Mouse (Mus musculus): Measurements from ENCODE around the gene Agmat.
A peak's percentile ranks its signal among the peaks of the same experiment; 100 is the strongest.

Agmat gene

DNA sequence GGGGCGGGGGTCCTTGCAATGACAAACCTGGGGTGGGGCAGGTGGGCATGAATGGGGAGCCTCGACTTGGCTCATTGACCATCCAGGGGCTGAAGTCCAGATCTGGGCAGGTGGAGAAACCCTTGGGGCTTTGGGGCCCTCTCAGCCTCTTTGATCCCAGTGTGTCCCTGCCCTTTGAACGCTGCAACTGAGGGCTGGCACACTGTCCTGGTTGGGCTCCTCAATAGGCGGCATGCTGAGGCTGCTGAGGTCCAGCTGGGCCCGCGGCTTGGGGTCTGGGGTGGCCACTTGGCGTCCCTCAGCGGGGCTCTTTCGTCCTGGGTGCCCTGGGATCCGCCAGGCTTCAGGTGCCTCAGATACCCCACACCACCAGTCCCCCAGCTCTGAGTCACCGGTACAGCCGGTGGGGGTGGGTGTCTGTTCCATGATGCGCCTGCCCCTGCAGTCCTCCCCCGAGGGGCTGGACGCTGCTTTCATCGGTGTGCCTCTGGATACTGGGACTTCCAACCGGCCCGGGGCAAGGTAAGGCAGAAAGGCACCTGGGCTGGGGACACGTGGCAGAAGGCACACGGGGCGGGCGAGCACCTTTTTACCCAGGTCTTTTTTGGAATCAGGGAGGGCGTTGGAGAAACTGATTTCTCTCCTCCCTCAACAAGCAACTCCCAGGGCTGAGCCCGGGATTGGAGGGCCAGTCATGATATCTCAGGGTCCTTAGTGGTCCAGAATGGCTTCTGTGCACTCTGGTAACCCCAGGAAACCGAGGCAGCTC is at the start of gene Agmat:
Gene Agmat, plus strand, starts transcription at position 95 of the 769 bp plus-strand sequence.
- no peak for DNase-seq (ENCODE audit: low read depth, low spot score)

DNA sequence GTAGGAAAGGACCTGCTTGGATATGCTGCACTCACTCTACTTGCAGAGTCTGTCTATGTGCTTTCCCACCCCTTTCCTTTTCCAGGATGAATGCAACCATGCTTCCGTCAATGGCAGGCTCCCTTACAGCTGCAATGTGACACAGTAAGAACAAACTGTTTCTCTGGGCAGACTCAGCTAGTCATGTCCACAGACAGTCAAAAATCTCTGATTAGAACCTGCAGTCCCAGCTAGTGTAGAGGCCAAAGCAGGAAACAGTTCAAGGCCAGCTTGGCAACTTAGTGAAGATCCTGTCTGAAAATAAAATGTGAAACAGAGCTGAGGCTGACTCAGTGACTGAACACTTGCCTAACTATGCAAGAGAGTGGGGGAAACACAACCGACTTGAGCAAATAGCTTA is 41.8 kb upstream of the Agmat start:
- no peak for DNase-seq (ENCODE audit: low read depth, low spot score)

DNA sequence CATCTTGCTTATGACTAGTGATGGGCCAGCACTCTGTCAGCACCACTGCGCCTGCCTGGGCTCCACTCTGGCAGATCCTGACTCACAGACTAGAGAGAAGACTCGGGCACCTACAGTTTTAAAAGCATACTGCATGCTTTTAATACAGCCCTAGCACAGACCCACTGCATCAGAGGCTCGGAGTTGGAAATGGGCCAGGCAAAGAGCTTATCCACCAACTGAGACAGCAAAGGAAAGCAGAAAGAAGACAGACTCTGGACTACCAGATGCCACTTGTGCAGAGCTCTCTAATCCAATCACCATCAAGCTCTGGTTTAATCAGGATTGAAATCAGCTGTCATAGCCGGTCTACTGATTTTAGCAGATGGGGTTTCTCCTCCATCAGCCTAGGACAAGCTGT is 41.1 kb upstream of the Agmat start:
- DNase-seq (ENCODE audit: low read depth, low spot score), result peak; percentile 88

DNA sequence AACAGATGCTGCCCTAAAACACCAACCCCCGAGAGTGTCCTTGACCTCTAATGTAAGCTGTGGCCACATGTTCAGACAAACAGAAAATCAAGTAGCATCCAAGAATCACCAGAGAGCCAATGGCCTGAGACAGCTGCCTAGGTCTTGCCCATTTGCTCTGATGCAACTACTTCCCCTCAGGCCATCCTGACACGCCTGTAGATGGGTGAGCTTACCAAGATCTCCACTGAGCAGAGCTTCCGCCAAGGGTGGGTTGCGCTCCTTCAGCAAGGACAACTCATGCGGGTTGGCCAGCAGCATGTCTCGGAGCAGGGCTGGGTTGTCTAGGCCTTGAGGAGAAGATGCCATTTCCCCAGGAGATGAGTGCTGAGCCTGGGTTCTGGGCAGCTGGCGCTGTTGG is 38.5 kb upstream of the Agmat start:
- no peak for DNase-seq (ENCODE audit: low read depth, low spot score)

DNA sequence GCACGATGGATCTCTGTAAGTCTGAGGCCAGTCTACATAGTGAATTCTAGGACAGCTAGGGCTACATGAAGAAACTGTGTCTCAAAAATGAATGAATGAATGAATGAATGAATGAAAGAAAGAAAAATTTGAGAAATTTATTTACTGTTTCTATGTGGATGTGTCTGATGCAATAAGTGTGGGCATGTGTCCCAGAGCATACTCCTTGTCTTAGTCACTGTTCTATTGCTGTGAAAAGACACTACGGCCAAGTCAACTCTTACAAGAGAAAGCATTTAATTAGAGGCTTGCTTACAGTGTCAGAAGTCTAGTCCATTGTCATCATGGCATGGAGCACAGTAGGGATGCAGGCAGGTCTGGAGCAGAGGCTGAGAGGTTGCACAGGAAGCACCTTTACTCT is 37.5 kb upstream of the Agmat start:
- DNase-seq (ENCODE audit: low read depth, low spot score), result no peak

DNA sequence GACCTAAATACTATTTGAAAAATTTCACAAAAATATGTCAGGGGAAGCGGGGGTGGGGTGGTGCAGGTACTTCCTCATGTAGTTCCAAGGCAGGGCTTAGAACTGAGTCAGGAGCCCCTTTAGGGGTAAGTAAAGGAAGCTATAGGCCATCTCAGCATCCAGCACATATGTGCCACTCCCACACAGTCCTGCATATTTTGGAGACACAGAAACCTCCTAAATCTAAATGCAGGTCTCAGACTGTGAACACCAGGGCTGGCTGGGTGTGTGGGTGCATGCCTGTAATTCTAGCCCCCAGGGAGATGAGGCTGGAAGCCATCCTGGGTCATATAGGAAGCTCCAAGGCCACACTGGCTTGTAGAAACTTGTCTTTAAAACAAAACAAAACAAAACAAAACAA is 35.2 kb upstream of the Agmat start:
- no peak for DNase-seq (ENCODE audit: low read depth, low spot score)

DNA sequence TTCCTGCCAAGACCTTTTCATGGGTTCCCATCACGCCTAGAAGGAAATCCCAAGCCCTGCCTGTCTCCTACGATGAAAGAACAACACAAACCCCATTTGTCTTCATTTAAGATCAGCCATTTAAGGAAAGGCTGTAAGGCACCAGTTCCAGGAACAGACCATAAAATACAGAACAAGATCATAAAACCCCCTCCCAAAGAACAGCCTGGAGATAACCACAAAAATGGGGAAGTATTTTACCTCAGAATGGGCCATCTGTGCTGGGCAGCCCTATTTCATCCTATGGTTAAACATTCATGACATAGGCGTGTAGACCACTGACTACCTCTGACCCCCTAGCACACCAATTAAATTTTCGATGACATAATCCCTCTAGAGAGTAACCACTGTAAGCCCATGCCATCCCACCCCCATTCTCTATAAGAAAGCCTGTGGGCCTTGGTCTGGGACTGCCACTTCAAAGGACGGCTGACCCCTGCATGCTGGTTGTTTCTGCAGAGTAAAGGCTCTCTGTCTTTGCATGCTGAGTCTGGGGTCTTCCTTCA is 32.8 kb upstream of the Agmat start:
- DNase-seq (ENCODE audit: low read depth, low spot score), result no peak

DNA sequence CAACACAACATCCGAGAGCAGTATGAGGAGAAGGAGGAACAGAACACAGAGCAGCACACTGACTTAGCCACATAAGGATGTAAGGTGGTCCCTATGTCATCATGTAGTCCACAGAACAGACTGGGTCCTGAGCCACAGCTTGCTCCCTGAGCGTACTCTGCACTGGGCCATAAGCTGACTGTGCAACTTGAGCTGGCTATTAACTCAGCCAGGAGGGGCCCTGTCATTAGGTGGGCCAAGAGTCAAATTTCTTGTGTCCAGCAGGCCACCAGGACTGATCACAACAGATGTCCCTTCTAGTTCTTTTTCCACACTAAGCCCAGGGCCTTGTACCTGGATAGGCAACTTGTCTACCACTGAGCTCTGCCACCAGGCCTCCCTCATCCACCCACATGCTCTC is 31.4 kb upstream of the Agmat start:
- DNase-seq (ENCODE audit: low read depth, low spot score), result no peak

DNA sequence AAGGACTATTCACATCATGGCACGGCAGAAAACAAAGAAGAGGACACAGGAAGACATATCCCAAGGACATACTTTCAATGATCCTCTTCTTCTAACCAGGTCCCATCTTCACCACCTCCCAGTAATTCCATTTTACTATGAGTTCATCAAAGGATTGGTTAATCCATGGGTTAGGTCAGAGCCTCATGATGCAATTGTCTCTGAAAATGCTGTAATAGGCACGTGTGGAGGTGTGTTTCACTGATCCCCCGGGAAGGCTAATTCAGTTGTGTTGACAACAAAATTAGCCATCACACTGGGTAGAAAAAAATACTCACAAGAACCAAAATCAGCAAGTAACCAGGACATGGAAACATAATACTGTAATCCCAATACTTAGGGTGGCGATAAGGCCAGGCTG is 28.8 kb upstream of the Agmat start:
- no peak for DNase-seq (ENCODE audit: low read depth, low spot score)

DNA sequence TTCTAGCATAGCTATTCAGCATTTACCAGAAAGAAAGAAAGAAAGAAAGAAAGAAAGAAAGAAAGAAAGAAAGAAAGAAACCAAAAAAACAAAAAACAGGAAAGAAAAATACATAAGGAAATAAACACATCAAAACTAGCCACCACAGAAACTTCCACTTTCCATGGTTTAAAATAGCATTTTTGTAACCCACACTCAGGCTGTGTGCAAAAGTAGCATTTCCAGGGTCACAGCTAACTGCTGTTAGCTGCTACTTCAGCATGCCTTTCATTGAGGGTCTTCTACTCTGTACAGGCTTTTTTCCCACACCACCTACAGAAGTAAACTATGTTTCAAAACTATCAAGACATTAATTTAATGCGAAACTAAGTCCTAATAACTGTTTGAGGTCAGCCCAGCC is 27.2 kb upstream of the Agmat start:
- DNase-seq (ENCODE audit: low read depth, low spot score), result no peak

DNA sequence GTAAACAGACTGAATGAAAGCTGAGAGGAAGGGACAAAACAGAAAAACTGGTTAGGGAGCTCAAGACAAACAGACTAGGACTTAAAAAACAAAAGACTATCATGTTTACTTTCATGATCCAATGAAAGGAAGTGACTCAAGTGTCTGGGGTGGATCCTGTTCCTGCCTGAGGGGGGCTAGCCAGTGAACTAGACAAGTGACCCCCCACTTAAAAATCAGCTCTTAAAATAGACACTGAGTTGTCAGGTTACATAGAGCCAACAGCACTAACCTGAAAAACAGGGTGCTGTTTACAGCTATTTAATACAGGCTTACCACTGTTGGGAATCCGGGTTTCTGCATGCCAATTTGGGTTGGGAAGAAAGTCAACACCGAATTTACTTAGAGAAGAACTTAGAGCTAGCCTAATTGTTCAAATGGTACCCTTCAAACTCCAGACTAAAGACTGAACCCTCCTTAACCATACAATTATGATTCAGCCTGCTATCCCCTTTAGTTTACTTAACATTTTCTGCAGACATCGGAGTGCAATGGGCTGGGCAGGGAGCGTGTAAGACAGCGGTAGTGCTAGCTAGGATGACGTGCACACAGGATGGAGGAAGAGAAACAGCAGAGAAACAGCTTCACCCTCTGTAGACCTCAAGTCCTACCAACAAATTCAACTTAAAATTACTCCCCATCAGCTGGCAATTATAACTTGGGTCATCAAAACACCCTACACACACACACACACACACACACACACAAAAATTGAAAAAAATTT is 25.5 kb upstream of the Agmat start:
- DNase-seq (ENCODE audit: low read depth, low spot score), result no peak

DNA sequence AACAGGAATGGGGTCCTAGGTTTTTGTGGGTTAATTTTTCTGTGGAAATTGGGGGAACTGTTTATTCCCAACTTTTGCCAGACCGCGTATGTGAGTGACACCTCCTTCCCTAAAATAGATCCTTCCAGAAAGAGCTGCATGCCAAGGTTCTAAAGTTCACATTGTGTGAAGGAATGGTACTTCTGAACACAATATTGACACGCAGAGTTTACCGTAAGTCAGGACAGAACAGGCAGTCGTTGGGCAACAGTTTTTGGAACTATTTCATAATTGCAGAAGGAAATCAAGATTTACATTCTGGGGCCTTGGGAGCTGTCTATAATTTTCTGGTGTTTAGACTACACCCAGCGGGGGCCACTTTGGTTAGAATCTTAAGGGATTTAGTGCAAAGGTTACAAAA is 24.5 kb upstream of the Agmat start:
- DNase-seq (ENCODE audit: low read depth, low spot score), result no peak

DNA sequence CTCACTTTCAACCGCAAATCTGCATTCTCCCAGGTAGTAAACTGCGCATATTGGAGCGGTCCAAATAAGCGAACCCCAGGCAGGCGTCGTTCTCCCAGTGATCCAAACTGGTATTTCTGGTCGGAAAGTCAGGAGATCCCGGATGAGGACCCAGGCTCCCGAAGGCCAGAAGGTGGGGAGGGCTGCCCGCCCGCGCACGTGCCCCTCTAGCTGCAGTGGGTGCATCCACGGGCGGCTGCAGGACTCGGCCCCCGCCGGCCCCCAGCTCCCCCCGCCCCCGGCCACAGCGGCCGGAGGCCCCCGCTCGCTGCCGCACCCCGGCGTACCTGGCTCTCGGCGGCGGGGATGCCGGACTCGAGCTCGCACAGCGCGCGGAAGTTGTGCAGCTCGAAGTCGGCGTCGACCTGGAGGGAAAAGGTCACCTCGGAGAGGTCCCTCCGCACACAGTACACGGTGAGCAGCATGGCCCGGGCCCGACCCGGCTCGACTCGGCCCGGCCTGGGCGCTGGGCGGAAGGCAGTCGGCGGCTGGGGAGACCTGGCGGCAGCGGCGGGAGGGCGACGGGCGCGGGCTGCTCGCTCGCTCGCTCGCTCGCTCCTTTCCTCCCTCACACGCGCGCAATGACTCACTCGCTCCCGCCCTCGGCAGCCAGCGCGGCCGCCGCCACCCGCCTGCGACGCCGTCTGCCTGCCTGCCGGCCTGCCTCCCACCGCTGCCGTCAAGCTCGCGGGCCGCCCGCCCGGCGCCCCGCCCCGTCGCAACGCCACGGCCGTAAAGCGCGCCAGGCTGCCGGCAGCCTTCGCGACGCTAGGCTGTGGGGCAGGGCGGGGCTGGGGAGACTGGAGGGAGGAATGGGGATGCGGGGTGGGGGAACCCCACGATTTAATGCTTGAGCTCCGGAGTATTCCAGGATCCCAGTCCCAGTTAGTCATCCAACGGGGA is 23.5 kb upstream of the Agmat start, which contains the start of gene Ddi2:
Gene Ddi2, minus strand, starts transcription at position 689 of the 942 bp plus-strand sequence.
- DNase-seq (ENCODE audit: low read depth, low spot score), result peak; percentile 82

DNA sequence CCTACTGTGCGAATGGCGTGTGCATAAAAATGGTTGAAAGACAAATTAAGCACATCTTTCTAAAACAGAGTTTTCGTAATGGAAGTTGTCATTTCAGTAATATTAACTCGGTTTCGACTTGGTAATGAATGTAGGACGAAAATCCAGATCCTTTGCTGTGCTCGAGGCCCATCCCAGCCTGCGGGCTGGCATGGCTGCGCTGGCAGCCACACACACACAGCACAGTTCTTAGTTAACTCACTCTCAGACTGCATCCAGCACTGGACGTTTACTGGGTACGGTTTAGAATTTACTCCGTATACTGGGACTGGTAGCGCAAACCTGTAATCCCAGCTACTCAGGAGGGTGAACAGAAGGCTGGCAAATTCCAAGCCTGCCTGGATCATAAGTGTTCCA is 22.8 kb upstream of the Agmat start:
- no peak for DNase-seq (ENCODE audit: low read depth, low spot score)

DNA sequence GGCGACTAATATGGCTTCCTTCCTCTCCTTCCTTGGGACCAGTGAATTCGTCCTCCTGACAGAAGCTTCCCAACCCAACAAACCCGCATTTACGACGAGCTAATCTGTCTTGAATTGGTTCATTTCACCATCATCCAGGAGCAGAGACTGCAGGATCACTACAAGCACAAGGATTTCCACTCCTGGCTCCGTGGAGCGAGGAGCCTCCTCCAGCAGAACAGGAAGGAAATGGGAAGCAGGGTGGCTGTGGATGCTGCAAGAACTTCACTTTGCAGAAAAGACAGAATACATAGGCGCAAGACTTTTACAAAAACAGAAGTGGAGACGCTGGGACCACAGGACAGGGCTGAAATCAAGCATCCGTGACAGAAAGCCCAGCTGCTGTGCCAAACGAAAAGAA is 21.9 kb upstream of the Agmat start:
- DNase-seq (ENCODE audit: low read depth, low spot score), result no peak

DNA sequence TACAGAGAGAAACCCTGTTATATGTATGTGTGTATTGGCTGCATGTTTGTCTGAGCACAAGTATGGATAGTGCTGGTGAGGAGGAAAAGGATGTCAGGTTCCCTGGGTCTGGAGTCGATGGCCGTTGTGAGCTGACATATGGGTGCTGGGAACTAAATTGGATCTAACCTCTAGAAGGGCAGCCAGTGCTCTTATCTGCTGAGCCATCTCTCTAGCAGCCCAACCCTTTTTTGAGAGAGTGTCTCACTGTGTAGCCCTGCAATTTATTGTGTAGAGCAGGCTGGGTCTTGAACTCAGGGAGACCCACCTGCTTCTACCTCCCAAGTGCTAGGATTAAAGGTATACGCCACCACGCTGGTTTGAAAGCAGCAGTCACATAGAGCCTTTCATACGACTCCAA is 21.2 kb upstream of the Agmat start:
- DNase-seq (ENCODE audit: low read depth, low spot score), result no peak

DNA sequence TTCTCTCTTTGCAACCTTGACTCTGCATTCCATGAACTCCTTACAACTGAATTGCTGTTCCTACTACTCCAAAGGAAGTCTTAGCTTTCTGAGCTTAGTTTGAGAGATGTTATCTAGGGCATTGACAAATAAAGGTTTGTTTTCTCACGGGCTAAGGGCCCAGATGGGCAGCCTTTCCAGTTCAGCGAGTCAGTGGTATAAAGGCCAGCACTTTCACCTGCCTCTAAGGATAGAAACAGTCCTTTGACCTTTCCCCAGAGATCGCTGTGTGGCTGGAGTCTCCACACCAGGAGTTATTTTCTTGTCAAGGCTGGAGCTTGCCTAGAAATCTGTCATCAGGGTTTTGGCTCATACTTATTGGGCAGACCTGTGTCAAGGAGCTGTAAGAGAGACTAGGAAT is 20.7 kb upstream of the Agmat start:
- no peak for DNase-seq (ENCODE audit: low read depth, low spot score)

DNA sequence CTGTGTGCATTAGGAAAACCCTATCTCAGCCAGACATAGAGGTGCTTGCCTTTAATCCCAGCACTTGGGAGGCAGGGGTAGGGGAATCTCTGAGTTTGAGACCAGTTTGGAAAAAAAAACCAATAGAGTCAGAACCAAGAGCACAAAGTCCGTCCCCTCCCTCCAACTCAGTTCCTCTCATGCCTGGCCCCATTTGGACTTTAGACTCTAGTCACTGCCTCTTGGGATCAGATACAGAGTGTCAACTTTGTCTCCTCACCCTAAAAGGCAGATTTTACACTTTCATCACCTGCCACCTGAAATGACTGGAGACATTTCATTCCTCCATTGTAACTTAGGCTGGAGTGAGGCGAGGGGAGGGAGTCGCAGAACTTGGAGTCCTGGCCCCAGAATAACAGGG is 17.2 kb upstream of the Agmat start:
- DNase-seq (ENCODE audit: low read depth, low spot score), result no peak

DNA sequence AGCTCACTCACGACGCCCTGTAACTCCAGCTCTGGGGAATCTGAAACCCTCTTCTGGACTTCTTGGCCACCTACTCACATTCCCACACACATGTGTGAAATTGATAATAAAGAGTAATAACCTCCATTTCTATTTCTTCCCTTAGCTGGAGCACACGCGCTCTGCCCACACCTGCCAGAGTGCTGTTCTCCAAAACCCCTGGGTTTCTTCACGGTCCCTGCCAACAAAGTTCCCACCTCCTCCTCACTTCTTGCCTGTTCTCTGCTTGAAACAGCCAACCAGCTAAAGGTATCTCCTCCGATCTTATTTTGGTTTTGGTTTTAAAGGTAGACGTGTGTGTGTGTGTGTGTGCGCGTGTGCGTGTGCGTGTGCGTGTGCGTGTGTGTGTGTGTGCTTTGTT is 16.1 kb upstream of the Agmat start:
- DNase-seq (ENCODE audit: low read depth, low spot score), result no peak

DNA sequence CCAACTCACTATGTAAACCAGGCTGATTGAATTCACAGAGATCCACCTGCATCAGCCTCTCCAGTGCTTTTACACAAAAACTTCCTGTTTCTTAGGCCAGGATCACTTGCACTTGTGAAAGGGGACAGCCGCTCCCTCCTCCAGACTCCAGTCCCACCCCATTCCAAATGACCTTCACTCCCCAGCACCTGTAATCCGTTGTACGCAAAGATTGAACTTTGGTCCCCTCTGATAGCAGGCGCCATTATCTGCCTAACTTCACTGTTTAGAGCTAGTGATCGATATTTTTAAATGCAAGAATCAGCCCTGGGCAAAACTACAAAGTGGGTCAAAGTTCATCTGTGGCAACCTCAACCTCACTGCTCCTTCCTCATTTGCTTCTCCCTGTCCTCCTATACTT is 14.7 kb upstream of the Agmat start:
- no peak for DNase-seq (ENCODE audit: low read depth, low spot score)

DNA sequence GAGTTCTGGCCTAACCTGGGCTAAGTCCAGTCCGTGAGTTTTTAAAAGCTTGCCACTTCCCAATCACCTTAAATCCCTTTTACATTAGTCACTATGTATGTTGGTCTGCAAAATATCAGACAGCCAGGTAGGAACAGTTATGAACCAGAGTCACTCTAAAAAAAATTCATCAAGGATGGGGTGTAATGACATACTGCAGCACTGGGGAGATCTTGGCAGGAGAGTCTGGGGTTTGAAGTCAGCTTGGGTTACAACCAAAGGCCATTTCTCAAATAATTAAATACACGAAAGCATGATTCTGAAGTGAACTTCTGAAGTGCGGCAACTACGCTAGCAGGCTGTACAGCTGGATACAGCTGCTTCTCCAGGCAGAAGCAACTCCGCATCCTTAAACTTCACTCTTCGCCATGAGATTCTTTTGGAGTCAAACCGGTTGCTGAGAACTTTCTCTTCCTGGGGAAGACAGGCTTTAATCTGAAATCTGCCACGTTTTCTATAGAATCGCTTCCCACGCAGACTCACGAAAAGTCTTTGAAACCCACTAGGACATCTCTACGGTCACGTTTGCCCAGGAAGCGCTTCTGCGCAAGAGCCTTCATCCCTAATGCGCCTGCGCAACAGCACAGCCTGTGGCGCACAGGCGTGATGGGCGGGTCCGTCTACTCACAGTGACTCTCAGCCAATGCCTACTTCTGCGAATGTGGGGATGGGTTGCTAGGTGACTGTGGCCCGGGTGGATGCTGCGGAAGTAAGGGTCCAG is 11.8 kb upstream of the Agmat start:
- peak; percentile 60 for DNase-seq (ENCODE audit: low read depth, low spot score)
